Mouse (Mus musculus): Measurements from ENCODE around the gene Olfr1395. TPM values are rescaled to one million over a fixed set of nuclear protein-coding genes. Genes with fewer than 3 reads are reported as not detected.

Gene Olfr1395
- total RNA-seq, 1 experiment from 2014 or later = not detected

Other genes starting within 250 kb of the Olfr1395 start
- 0.84 and 1.6 TPM in 2 replicates for gene Gm5431, start 240.1 kb upstream of the Olfr1395 start, total RNA-seq (2017)
- 18.5 and 32.5 TPM in 2 replicates for gene Psme2b, start 196.1 kb upstream of the Olfr1395 start, total RNA-seq (2017)
- gene Olfr56, start 163.4 kb upstream of the Olfr1395 start, total RNA-seq (2017) = 3.4 and 4.8 TPM in 2 replicates
- 17.8 and 23.8 TPM in 2 replicates for gene 9930111J21Rik1, start 162.9 kb upstream of the Olfr1395 start, total RNA-seq (2017)
- 39.1 and 57.5 TPM in 2 replicates for gene Gm12185, start 150.0 kb upstream of the Olfr1395 start, total RNA-seq (2017)
- gene Tgtp1, start 148.1 kb upstream of the Olfr1395 start, total RNA-seq (2017) = 118 TPM in 2 replicates
- gene 9930111J21Rik2, start 91.0 kb upstream of the Olfr1395 start, total RNA-seq (2017) = 35.6 and 56.0 TPM in 2 replicates
- 551 and 622 TPM in 2 replicates for gene Tgtp2, start 78.1 kb upstream of the Olfr1395 start, total RNA-seq (2017)
- 57.2 and 82.0 TPM in 2 replicates for gene Ifi47, start 65.7 kb upstream of the Olfr1395 start, total RNA-seq (2017)
- gene Olfr1396, start 27.4 kb upstream of the Olfr1395 start, total RNA-seq (2017) = not detected in 2 replicates
- gene Olfr1394, start 12.1 kb downstream of the Olfr1395 start, total RNA-seq (2017) = not detected in 2 replicates
- gene Btnl9, start 44.9 kb downstream of the Olfr1395 start, total RNA-seq (2017) = 6.8 and 8.8 TPM in 2 replicates
- 144 and 155 TPM in 2 replicates for gene Zfp62, start 61.0 kb downstream of the Olfr1395 start, total RNA-seq (2017)
- 50.9 and 100 TPM in 2 replicates for gene Mgat1, start 101.9 kb downstream of the Olfr1395 start, total RNA-seq (2017)
- not detected in 2 replicates for gene Olfr1393, start 136.0 kb downstream of the Olfr1395 start, total RNA-seq (2017)
- not detected in 2 replicates for gene Olfr1392, start 143.0 kb downstream of the Olfr1395 start, total RNA-seq (2017)
- gene Olfr10, start 162.5 kb downstream of the Olfr1395 start, total RNA-seq (2017) = not detected in 2 replicates
- not detected in 2 replicates for gene Olfr1391, start 180.5 kb downstream of the Olfr1395 start, total RNA-seq (2017)
- not detected in 2 replicates for gene Olfr1390, start 192.9 kb downstream of the Olfr1395 start, total RNA-seq (2017)

Data from hematopoietic stem cell, adult 5-6 weeks (primary cell).